Mouse (Mus musculus): ENCODE results near the gene Carmil2. TPM values are rescaled to one million over a fixed set of nuclear protein-coding genes. Genes with fewer than 3 reads are reported as not detected.

Gene Carmil2
- 10 to 100 TPM; 55.4 to 56.2 TPM for total RNA-seq (2021)
- long read RNA-seq, experiment 1, partial matches to known transcripts = 53 of 68 reads
- long read RNA-seq, experiment 1, other reads (novel, unspliced or antisense) = 15 of 68 reads
- long read RNA-seq, experiment 2, partial matches to known transcripts = 67 of 80 reads
- long read RNA-seq, experiment 2, other reads (novel, unspliced or antisense) = 13 of 80 reads

GRCm38 (mm10) chr8:105685796-105686308 lies at the start of gene Carmil2:
Carmil2 (plus strand) TSS chr8:105686274.
- intact Hi-C loops (cut with DNase I) = no loop called here
- no peak for DNase-seq (ENCODE audit: low spot score in 2 of 2)

DNA sequence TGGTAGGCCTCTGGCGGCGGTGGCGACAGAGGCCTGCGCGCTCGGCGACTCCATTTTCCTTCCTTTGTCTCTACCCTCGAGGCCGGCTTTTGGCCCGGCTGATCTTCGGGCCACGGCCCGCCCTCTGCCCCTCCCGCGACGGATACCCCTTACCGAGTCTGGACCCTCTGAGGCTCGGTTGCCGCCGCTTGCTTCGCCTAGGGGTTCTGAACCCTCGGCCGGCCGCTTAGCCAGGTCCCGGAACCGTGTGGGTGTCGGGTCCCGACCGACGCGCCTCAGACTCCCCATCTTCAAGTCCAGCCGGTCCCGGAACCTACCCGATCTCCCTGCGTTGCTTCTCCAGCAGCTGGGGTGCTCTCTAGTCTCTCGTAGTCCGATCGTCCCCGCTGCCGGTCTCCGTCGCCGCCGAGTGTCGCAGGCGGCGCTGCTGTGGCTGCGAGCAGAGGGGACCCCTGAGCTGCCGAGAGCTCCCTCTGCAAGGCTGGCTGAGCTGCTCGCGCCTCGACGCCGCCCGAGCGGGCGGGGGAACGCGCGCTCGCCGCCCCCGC lies 49.0 kb upstream of the Carmil2 start, which contains the start of gene Agrp:
Gene Agrp, minus strand, starts transcription at position 431 of the 548 bp plus-strand sequence.
- DNase-seq (ENCODE audit: low spot score in 2 of 2) = peak in 1 of 2 experiments; percentile 59
- intact Hi-C loops (cut with DNase I) = loop anchor here (2.0 to 5.0 kb wide), 2 partner anchors 14 to 55 kb away; no protein-coding TSS in a partner anchor

GRCm38 (mm10) chr8:105637601-105638041 lies 48.5 kb upstream of the Carmil2 start:
- DNase-seq (ENCODE audit: low spot score in 2 of 2) = no peak
- intact Hi-C loops (cut with DNase I) = loop anchor here (2.0 to 5.0 kb wide), 2 partner anchors 15 to 55 kb away; no protein-coding TSS in a partner anchor

- no peak for DNase-seq (ENCODE audit: low spot score in 2 of 2)
- intact Hi-C loops (cut with DNase I) = loop anchor here (5.0 kb wide), 1 partner anchor 54 kb away; no protein-coding TSS in a partner anchor
These were observed 47.6 kb upstream of the Carmil2 start for GRCm38 (mm10) chr8:105638510-105638909.

DNA sequence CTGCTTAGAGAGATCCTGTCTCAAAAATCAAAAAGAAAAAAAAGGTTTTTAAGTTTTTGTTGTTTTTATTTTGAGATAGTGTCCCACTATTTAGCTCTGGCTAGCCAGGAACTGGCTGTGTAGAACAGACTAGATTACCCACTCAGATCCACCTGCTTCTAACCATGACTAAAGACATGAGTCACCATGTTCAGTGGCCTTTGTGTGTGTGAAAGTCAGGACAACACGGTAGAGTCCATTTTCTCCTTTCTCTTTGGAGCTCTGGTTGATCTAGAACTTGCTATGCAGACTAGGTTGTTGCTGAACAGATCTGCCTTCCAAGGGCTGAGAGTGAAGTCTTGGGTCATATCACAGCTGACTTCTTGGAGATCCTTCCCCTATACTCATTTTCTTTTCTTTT lies 46.2 kb upstream of the Carmil2 start:
- DNase-seq (ENCODE audit: low spot score in 2 of 2) = no peak
- intact Hi-C loops (cut with DNase I) = loop anchor here (5.0 kb wide), 1 partner anchor 52 kb away; no protein-coding TSS in a partner anchor

GRCm38 (mm10) chr8:105640511-105640910 lies 45.6 kb upstream of the Carmil2 start:
- intact Hi-C loops (cut with DNase I) = no loop called here
- DNase-seq (ENCODE audit: low spot score in 2 of 2) = no peak

DNA sequence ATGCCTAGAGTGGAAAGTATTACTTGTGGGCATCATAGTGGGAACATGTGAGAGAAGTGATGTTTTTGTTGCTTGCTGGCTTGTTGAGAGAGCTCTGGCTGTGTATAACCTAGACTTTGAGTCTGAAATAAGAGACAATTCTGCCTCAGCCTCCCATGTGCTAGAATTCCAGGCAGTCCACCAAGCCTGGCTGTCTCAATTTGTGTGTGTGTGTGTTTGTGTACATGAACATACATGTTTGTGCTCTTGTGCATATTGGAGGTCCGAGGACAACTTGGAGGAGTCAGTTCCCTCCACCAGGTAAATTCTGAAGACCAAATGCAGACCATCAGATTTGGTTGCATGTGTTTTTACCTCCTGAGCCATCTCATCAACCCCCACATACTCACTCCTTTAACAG lies 40.9 kb upstream of the Carmil2 start:
- intact Hi-C loops (cut with DNase I) = no loop called here
- DNase-seq (ENCODE audit: low spot score in 2 of 2) = no peak

DNA sequence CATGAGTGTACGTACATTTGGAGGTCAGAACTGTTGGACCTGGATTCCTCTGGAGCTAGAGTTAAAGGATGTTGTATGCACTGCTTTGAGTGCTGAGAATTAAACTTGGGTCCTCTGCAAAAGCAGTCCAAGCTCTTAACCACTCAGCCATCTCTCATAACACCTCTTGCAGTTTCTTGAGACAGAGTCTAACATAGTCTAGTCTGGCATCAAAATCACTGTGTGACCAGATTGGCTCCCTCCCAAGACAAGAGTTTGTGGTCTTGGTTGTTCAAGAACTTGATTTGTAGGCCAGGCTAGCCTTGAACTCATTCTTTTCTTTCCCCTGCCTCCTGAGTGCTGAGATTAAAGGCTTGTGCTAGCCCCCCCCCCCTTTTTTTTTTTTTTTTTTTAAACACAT lies 37.1 kb upstream of the Carmil2 start:
- intact Hi-C loops (cut with DNase I) = no loop called here
- no peak for DNase-seq (ENCODE audit: low spot score in 2 of 2)

DNA sequence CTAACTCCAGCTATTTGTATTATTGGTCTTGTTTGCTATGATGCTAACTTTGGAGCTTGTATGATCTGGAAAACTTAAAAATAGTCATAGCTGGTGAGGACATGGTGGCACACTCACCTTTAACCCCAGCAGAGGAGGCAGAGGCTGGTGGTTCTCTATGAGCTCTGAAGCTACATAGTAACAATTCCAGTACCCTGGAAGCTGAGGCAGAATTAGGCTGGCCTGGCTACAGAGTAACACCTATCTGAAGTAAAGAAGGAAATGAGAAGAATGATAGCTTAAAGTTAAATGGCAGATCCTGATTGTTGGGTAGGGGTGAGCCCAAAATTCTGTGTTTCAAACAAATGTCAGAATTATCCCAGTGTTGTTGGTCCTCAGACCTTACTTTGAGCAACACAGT lies 28.4 kb upstream of the Carmil2 start:
- DNase-seq (ENCODE audit: low spot score in 2 of 2) = no peak
- intact Hi-C loops (cut with DNase I) = no loop called here

DNA sequence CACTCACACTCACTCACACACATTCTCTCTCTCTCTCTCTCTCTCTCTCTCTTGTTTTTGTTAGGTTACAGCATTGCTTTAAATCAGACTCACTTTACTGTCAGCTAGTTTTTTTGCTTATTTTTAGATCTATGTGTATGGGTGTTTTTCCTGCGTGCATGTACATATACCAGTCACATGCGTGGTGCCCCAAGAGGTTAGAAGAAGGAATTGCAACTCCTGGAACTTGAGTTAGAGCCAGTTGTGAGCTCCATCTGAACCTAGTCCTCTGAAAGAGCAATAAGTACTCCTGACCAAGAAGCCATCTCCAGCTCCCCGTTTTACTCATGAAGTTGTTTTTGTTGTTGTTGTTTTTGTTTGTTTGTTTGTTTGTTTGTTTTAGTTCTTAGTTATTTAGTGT lies 24.9 kb upstream of the Carmil2 start:
- intact Hi-C loops (cut with DNase I) = no loop called here
- DNase-seq (ENCODE audit: low spot score in 2 of 2) = peak; percentile 12 to 69

GRCm38 (mm10) chr8:105677891-105678290 lies 8.2 kb upstream of the Carmil2 start:
- no peak for DNase-seq (ENCODE audit: low spot score in 2 of 2)
- intact Hi-C loops (cut with DNase I) = no loop called here

- DNase-seq (ENCODE audit: low spot score in 2 of 2) = no peak
- intact Hi-C loops (cut with DNase I) = no loop called here
These were observed 749 bp upstream of the Carmil2 start for GRCm38 (mm10) chr8:105685325-105685724.

DNA sequence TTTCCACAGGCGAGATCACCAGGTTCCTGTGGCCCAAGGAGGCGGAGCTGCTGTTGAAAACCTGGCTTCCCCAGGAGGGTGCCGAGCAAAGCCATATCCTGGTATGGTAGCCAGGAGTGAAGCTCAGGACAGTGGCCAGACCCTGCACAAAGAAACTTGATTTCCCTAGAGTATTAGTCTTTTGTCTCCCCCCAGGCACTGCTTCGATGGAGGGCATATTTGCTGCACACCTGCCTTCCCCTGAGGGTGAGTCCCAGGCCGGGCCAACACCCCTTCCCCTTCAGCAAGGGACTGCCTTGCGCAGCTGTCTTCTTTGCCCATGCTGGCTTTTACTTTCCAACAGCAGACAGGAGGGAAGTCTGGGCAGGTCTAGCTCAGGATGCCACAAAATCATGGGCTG lies 477 bp downstream of the Carmil2 start:
- intact Hi-C loops (cut with DNase I) = no loop called here
- DNase-seq (ENCODE audit: low spot score in 2 of 2) = no peak

- intact Hi-C loops (cut with DNase I) = no loop called here
- no peak for DNase-seq (ENCODE audit: low spot score in 2 of 2)
These were observed 1.4 kb downstream of the Carmil2 start for GRCm38 (mm10) chr8:105687512-105687911.

GRCm38 (mm10) chr8:105688242-105688752 lies 2.2 kb downstream of the Carmil2 start:
- no peak for DNase-seq (ENCODE audit: low spot score in 2 of 2)
- intact Hi-C loops (cut with DNase I) = no loop called here

- intact Hi-C loops (cut with DNase I) = no loop called here
- DNase-seq (ENCODE audit: low spot score in 2 of 2) = no peak
These were observed 3.3 kb downstream of the Carmil2 start for GRCm38 (mm10) chr8:105689256-105689982.

- no peak for DNase-seq (ENCODE audit: low spot score in 2 of 2)
- intact Hi-C loops (cut with DNase I) = loop anchor here (5.0 kb wide), 1 partner anchor 53 kb away; the partner anchor contains the start of genes Agrp and Ctcf
These were observed 3.9 kb downstream of the Carmil2 start for GRCm38 (mm10) chr8:105689983-105690360.

GRCm38 (mm10) chr8:105690978-105691377 lies 4.9 kb downstream of the Carmil2 start:
- intact Hi-C loops (cut with DNase I) = loop anchor here (5.0 kb wide), 1 partner anchor 54 kb away; the partner anchor contains the start of genes Agrp and Ctcf
- no peak for DNase-seq (ENCODE audit: low spot score in 2 of 2)

DNA sequence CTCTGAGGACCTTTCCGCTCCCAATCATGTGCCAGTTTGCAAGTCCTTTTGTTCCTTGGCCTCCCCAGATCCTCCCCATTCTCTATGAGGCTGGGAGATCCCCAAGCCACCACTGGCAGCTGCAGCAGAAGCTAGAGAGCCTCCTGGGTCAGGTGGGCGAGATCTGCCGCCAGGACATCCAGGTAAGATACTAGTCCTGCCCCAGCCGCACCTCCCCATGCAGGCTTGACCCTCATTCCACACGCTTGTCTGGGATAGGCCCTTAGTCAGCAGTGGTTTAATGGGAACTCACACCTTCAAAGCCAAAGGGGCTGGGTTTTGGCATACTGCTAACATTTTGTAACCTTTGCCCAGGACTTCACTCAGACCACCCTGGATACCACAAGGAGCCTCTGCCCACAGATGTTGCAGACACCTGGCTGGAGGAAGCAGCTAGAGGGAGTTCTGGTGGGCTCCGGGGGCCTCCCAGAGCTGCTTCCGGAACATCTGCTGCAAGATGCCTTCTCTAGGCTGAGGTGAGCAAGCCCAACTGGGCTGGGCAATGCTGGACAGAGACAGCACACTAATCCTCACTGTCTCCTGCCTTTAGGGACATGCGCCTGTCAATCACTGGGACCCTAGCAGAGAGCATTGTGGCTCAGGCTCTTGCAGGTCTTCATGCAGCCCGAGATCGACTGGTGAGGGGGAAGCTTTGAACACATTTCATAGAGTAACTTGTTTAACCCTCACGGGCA lies 6.5 kb downstream of the Carmil2 start:
- intact Hi-C loops (cut with DNase I) = loop anchor here (5.0 kb wide), 1 partner anchor 55 kb away; the partner anchor contains the start of genes Agrp and Ctcf
- DNase-seq (ENCODE audit: low spot score in 2 of 2) = no peak
